Mouse (Mus musculus): ENCODE data around the gene Ifi27. TPM values are rescaled to one million over a fixed set of nuclear protein-coding genes. Genes with fewer than 3 reads are reported as not detected.
"Not testable (repeated sequence)": the region's sequence is repeated elsewhere in the genome, so short reads cannot be mapped to it uniquely, and the experiment has no call there.

Gene Ifi27
- polyA plus RNA-seq, 1 experiment from 2014 or later = 2.0 TPM

DNA sequence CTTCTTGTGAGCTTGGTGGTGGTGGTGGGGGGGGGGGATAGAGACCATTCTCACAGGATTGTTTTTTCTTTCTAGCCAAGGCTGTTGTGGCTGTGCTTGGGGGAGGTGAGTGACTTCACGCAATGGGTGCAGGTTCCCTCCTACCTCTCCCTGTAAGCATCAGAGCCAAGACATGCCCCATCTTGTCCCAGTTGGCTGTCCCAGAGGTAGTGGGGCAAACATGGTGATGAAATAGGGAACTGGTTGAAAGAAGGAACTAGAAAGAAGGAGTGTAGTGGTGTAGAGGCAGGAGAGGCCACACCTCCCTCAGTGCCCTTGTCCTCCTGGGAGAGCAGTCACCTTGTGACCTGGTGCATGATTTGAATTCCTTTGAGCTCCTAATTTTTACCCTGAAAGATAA is 3.6 kb downstream of the Ifi27 start:
- H3K4me1 ChIP-seq (ENCODE audit: control insufficient read depth, insufficient read depth, low read length) = no peaks in the 10 kb centered on the region
- no peak overlapping the region for H3K4me2 ChIP-seq (ENCODE audit: low read depth)
- H3K9ac ChIP-seq (ENCODE audit: low read length) = no peak overlapping the region
- H3K27ac ChIP-seq (ENCODE audit: low read depth, low read length) = no peak overlapping the region
- no peaks in the 10 kb centered on the region for H3K9me3 ChIP-seq (ENCODE audit: control insufficient read depth, low read length)
- DNase-seq (ENCODE audit: low spot score) (no peak), ATAC-seq (ENCODE audit: insufficient read depth, low FRiP score, low TSS enrichment) (no peak)
- H3K4me3 ChIP-seq (ENCODE audit: low read depth, low read length) = no peak overlapping the region
- H3K27me3 ChIP-seq (ENCODE audit: control insufficient read depth, insufficient read depth, low read length) = no peaks in the 10 kb centered on the region
- no peaks in the 10 kb centered on the region for H3K36me3 ChIP-seq (ENCODE audit: control insufficient read depth, insufficient read depth, low read length)
- 79% methylated on average over 1 of the region's 1 CpGs for WGBS

DNA sequence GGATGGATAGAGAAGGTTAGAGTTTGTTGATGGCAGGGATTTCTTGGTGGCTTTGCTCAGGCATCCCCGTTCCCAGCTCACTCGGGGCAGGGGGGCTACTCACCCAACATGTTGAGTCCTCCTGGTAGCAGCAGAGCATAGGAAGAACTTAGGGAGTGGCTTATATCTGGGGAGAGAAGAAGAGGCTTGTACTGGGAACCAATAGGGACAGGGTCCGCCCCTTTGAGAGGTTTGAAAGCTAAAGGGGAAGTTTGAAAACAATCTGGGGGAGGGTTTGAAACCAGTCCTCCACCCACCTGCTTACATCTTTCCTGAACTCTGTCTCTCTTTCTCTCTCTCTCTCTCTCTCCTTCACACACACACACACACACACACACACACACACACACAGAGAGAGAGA is 9.5 kb downstream of the Ifi27 start, which contains the start of gene Ifi27l2a:
TSS of gene Ifi27l2a (minus strand) at position 157 of the 400 bp plus-strand sequence.
- Histone ChIP-seq H3K36me3 (ENCODE audit: control insufficient read depth, insufficient read depth, low read length) (no peaks in the 10 kb centered on the region), H3K27me3 (ENCODE audit: control insufficient read depth, insufficient read depth, low read length) (no peaks in the 10 kb centered on the region), H3K4me2 (ENCODE audit: low read depth) (no peak within 1 kb of the TSS), H3K4me3 (ENCODE audit: low read depth, low read length) (no peak within 1 kb of the TSS), H3K4me1 (ENCODE audit: control insufficient read depth, insufficient read depth, low read length) (no peaks in the 10 kb centered on the region), H3K9ac (ENCODE audit: low read length) (no peak within 1 kb of the TSS), H3K27ac (ENCODE audit: low read depth, low read length) (no peak within 1 kb of the TSS), H3K9me3 (ENCODE audit: control insufficient read depth, low read length) (no peaks in the 10 kb centered on the region)
- no peak for DNase-seq (ENCODE audit: low spot score)
- WGBS = 43% methylated on average over 3 of the region's 3 CpGs
- no peak for ATAC-seq (ENCODE audit: insufficient read depth, low FRiP score, low TSS enrichment)

DNA sequence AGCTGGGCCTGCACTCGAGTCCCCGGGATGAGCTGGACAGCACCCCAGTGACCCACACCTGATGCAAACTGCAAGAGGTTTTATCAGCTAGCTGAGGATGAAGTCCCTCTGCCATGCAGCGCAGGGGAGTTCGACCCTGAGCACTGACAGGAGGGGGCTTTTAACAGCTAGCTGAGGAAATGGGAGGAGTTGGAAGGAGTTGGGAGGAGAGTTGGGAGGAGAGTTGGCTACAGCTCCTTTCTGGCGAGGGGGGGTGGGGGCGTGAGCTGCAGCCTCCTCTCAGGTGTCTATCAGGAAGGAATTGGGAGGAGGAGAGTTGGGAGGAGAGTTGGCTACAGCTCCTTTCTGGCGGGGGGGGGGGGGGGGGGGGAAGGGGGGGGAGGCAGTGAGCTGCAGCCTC is 10.2 kb downstream of the Ifi27 start:
- H3K27me3 ChIP-seq (ENCODE audit: control insufficient read depth, insufficient read depth, low read length); H3K36me3 ChIP-seq (ENCODE audit: control insufficient read depth, insufficient read depth, low read length); DNase-seq (ENCODE audit: low spot score); ATAC-seq (ENCODE audit: insufficient read depth, low FRiP score, low TSS enrichment); H3K4me2 ChIP-seq (ENCODE audit: low read depth); H3K4me3 ChIP-seq (ENCODE audit: low read depth, low read length); H3K9me3 ChIP-seq (ENCODE audit: control insufficient read depth, low read length); H3K9ac ChIP-seq (ENCODE audit: low read length); H3K4me1 ChIP-seq (ENCODE audit: control insufficient read depth, insufficient read depth, low read length); H3K27ac ChIP-seq (ENCODE audit: low read depth, low read length): not testable (repeated sequence)
- WGBS = 41% methylated on average over 5 of the region's 7 CpGs

DNA sequence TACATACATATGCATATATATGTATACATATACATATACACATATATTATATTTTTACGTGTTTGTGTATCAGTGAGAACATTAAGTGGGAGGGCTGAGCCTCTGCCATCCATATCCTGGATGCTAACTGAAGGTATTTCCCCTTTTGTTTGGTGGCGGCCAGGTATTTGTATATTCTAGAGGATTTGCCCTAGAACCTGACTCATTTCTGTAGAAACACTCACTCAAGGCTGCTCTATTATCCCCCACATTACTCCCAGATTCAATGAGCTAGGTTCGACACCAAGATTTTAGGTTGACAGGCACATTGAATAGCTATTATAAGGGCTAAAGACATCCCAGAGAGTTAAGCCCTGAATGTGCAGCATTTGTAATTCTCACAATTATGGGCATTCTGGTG is 11.0 kb downstream of the Ifi27 start:
- Histone ChIP-seq H3K9me3 (ENCODE audit: control insufficient read depth, low read length) (no peaks in the 10 kb centered on the region), H3K9ac (ENCODE audit: low read length) (no peak overlapping the region), H3K27me3 (ENCODE audit: control insufficient read depth, insufficient read depth, low read length) (no peaks in the 10 kb centered on the region), H3K36me3 (ENCODE audit: control insufficient read depth, insufficient read depth, low read length) (no peaks in the 10 kb centered on the region), H3K4me1 (ENCODE audit: control insufficient read depth, insufficient read depth, low read length) (no peaks in the 10 kb centered on the region), H3K4me2 (ENCODE audit: low read depth) (no peak overlapping the region), H3K27ac (ENCODE audit: low read depth, low read length) (no peak overlapping the region), H3K4me3 (ENCODE audit: low read depth, low read length) (no peak overlapping the region)
- WGBS = 82% methylated on average over 3 of the region's 3 CpGs
- ATAC-seq (ENCODE audit: insufficient read depth, low FRiP score, low TSS enrichment) (no peak), DNase-seq (ENCODE audit: low spot score) (no peak)

DNA sequence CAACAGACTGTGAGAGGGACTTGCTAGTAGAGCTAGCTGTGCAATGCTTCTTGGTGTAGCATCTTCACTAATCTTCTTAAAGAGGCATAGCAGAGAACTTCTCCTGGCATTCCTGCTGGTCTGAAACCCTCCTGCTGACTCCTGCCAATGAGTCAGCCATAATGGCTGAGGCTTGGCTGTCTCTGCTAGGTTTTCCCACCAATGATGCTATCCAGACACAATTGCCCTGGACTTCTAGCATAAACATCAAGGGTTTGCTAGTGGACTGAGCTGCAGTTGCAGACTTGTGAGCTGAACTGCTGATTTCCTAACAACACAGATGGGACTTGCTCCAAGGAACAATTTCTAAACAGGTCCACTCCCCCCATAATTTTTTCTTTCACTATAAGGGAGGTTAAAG is 19.4 kb downstream of the Ifi27 start:
- H3K4me1 ChIP-seq (ENCODE audit: control insufficient read depth, insufficient read depth, low read length) = no peaks in the 10 kb centered on the region
- no peak for ATAC-seq (ENCODE audit: insufficient read depth, low FRiP score, low TSS enrichment)

DNA sequence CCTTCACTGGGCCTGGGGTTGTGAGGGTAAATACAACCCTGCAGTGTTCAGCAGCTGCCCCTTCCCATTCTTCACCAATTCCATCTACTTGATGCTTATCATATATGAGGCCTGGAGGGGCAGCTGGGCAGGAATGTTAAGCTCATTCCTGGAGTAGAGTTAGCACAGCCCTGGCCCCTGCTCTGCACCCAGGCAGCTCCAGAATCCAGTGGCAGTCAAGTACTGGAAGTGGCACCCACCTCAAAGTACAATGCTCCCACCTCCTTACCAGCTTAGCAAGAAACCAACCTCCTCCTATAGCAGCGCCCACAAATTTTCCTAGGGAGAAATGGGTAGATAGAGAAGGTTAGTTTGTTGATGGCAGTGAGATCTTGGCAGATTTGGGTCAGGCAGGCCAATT is 22.7 kb downstream of the Ifi27 start:
- not testable (repeated sequence) for H3K4me2 ChIP-seq (ENCODE audit: low read depth); DNase-seq (ENCODE audit: low spot score)
- WGBS = no CpG with 5 or more reads among the region's 1 CpGs

More for the DNA sequence above, 19.4 kb downstream of the Ifi27 start:
- H3K9me3 ChIP-seq (ENCODE audit: control insufficient read depth, low read length) = no peaks in the 10 kb centered on the region
- H3K36me3 ChIP-seq (ENCODE audit: control insufficient read depth, insufficient read depth, low read length) = no peaks in the 10 kb centered on the region
- DNase-seq (ENCODE audit: low spot score) = no peak
- no peak overlapping the region for H3K4me3 ChIP-seq (ENCODE audit: low read depth, low read length)
- no peak overlapping the region for H3K4me2 ChIP-seq (ENCODE audit: low read depth)
- H3K27ac ChIP-seq (ENCODE audit: low read depth, low read length) = no peak overlapping the region
- no peaks in the 10 kb centered on the region for H3K27me3 ChIP-seq (ENCODE audit: control insufficient read depth, insufficient read depth, low read length)
- no peak overlapping the region for H3K9ac ChIP-seq (ENCODE audit: low read length)

DNA sequence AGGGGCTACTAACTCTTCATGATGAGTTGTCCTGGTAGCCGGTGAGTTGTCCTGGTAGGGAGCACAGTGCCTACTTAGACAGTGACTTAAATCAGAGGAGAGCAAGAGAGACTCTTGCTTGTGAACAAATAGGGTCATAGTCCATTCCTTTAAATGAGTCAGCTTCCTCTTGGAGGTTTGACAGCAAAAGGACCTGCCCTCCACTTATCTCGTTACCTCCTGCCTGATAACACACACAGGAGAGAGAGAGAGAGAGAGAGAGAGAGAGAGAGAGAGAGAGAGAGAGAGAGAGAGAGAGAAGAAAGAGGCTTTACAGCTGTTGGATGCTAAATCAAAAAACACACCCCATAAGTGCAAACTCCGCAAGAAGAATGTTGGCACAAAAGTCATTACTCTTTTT is 23.1 kb downstream of the Ifi27 start, which contains the start of gene Ifi27l2b:
TSS of gene Ifi27l2b (minus strand) at position 84 of the 400 bp plus-strand sequence.
- WGBS = 88% methylated on average over 3 of the region's 3 CpGs
- Histone ChIP-seq H3K27me3 (ENCODE audit: control insufficient read depth, insufficient read depth, low read length) (no peaks in the 10 kb centered on the region), H3K9me3 (ENCODE audit: control insufficient read depth, low read length) (no peaks in the 10 kb centered on the region), H3K9ac (ENCODE audit: low read length) (no peak within 1 kb of the TSS), H3K4me3 (ENCODE audit: low read depth, low read length) (no peak within 1 kb of the TSS), H3K4me2 (ENCODE audit: low read depth) (no peak within 1 kb of the TSS), H3K4me1 (ENCODE audit: control insufficient read depth, insufficient read depth, low read length) (no peaks in the 10 kb centered on the region), H3K36me3 (ENCODE audit: control insufficient read depth, insufficient read depth, low read length) (no peaks in the 10 kb centered on the region), H3K27ac (ENCODE audit: low read depth, low read length) (no peak within 1 kb of the TSS)
- DNase-seq (ENCODE audit: low spot score) (no peak), ATAC-seq (ENCODE audit: insufficient read depth, low FRiP score, low TSS enrichment) (no peak)

More for the DNA sequence above, 22.7 kb downstream of the Ifi27 start:
- H3K4me1 ChIP-seq (ENCODE audit: control insufficient read depth, insufficient read depth, low read length); H3K36me3 ChIP-seq (ENCODE audit: control insufficient read depth, insufficient read depth, low read length); H3K27ac ChIP-seq (ENCODE audit: low read depth, low read length); ATAC-seq (ENCODE audit: insufficient read depth, low FRiP score, low TSS enrichment); H3K9ac ChIP-seq (ENCODE audit: low read length); H3K4me3 ChIP-seq (ENCODE audit: low read depth, low read length); H3K27me3 ChIP-seq (ENCODE audit: control insufficient read depth, insufficient read depth, low read length); H3K9me3 ChIP-seq (ENCODE audit: control insufficient read depth, low read length): not testable (repeated sequence)

DNA sequence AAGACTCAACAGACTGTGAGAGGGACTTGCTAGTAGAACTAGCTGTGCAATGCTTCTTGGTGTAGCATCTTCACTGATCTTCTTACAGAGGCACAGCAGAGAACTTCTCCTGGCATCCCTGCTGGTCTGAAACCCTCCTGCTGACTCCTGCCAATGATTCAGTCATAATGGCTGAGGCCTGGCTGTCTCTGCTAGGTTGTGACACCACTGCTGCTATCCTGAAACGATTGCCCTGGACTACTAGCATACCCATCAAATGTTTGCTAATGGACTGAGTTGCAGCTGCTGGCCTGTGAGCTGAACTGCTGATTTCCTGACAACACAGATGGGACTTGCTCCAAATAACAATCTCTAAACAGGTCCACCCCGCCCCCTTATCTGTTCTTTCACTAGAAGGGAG is 40.5 kb downstream of the Ifi27 start:
- WGBS = 48% methylated on average over 2 of the region's 2 CpGs
- Histone ChIP-seq H3K36me3 (ENCODE audit: control insufficient read depth, insufficient read depth, low read length) (no peaks in the 10 kb centered on the region), H3K4me2 (ENCODE audit: low read depth) (no peak overlapping the region), H3K4me3 (ENCODE audit: low read depth, low read length) (no peak overlapping the region), H3K9ac (ENCODE audit: low read length) (no peak overlapping the region), H3K27ac (ENCODE audit: low read depth, low read length) (no peak overlapping the region), H3K27me3 (ENCODE audit: control insufficient read depth, insufficient read depth, low read length) (no peaks in the 10 kb centered on the region), H3K4me1 (ENCODE audit: control insufficient read depth, insufficient read depth, low read length) (no peaks in the 10 kb centered on the region), H3K9me3 (ENCODE audit: control insufficient read depth, low read length) (no peaks in the 10 kb centered on the region)
- ATAC-seq (ENCODE audit: insufficient read depth, low FRiP score, low TSS enrichment) (no peak), DNase-seq (ENCODE audit: low spot score) (no peak)

DNA sequence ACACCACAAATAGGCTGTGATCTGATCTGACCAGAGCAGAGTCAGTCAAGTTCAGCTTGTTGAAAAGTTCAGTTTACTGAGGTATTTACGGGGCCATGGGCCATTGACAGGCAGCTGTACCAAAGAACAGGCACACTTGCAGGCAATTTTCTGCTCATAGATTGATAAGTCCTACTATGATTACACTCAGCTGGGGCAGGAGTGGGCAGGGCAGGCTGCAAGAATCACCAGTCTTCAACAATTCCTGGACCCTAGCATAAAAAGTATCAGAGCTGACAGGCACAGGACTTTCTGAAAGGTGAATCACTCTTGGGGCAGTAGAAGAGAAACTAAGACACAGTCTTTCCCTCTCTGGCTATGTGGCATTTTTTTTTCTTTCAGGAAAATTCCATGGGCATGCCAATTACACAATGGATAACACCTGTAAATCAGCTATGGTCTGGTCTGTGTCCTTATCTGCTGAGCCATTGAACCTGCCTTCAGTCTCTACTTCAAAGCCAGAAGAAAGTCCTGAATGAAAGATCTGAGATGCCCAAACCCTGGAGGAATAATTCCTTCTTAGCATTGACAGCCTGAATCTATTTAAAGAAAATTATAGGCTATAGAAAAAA is 42.9 kb downstream of the Ifi27 start:
- H3K4me3 ChIP-seq (ENCODE audit: low read depth, low read length) = no peak overlapping the region
- 71% methylated on average over 1 of the region's 1 CpGs for WGBS
- H3K4me2 ChIP-seq (ENCODE audit: low read depth) = no peak overlapping the region

More for the DNA sequence above, 42.9 kb downstream of the Ifi27 start:
- Histone ChIP-seq H3K27me3 (ENCODE audit: control insufficient read depth, insufficient read depth, low read length) (no peaks in the 10 kb centered on the region), H3K36me3 (ENCODE audit: control insufficient read depth, insufficient read depth, low read length) (no peaks in the 10 kb centered on the region), H3K27ac (ENCODE audit: low read depth, low read length) (no peak overlapping the region), H3K4me1 (ENCODE audit: control insufficient read depth, insufficient read depth, low read length) (no peaks in the 10 kb centered on the region), H3K9me3 (ENCODE audit: control insufficient read depth, low read length) (no peaks in the 10 kb centered on the region), H3K9ac (ENCODE audit: low read length) (no peak overlapping the region)
- ATAC-seq (ENCODE audit: insufficient read depth, low FRiP score, low TSS enrichment) (no peak), DNase-seq (ENCODE audit: low spot score) (no peak)
